Comparison of ENCODE assay signal across 8 mouse cellular contexts in genomic region chr2:48815039-48815590, GRCm38 (mm10). TPM values are rescaled to one million over a fixed set of nuclear protein-coding genes. Genes with fewer than 3 reads are reported as not detected.
DNase-seq lines count a peak whose midpoint lies in the region; ATAC-seq and TF ChIP-seq lines count a peak whose summit lies in the region.

No protein-coding gene starts in this region.

- H3K4me2 ChIP-seq in midbrain, embryonic 13.5 days (replicated peaks), result peak overlapping the region; percentile 77

- TF ChIP-seq RAD21 in MEL (IDR thresholded peaks at IDR 0.05; ENCODE audit: low read depth, low read length), result no peak

- 6% methylated on average over 15 of the region's 15 CpGs for WGBS in hindbrain, embryonic 10.5 days
- 2% methylated on average over 15 of the region's 15 CpGs for WGBS in midbrain, embryonic 13.5 days

- H3K27me3 ChIP-seq in MEL (ENCODE audit: control insufficient read depth in 1 of 2, insufficient read depth in 2 of 2, low read length in 2 of 2), result no peaks in the 10 kb centered on the region
- no peaks in the 10 kb centered on the region for H3K27me3 ChIP-seq in hindbrain, embryonic 10.5 days (ENCODE audit: insufficient read depth, poor library complexity, severe bottlenecking)
- no peaks in the 10 kb centered on the region for H3K27me3 ChIP-seq in midbrain, embryonic 13.5 days

- peak overlapping the region; percentile 96 to 97 for H3K4me3 ChIP-seq in MEL (ENCODE audit: control insufficient read depth in 1 of 2, insufficient read depth in 1 of 2, low read depth in 2 of 2, low read length in 2 of 2)
- H3K4me3 ChIP-seq in hindbrain, embryonic 10.5 days, result peak overlapping the region; percentile 83
- peak overlapping the region; percentile 89 for H3K4me3 ChIP-seq in midbrain, embryonic 13.5 days (replicated peaks)

- H3K4me1 ChIP-seq in MEL (ENCODE audit: control insufficient read depth in 1 of 2, insufficient read depth in 2 of 2, low read length in 2 of 2), result peaks cover 2 to 5% of the 10 kb centered on the region in 2 experiments; a peak in 3 of 4 replicates
- H3K4me1 ChIP-seq in hindbrain, embryonic 10.5 days (replicated peaks), result peaks cover 28% of the 10 kb centered on the region
- H3K4me1 ChIP-seq in midbrain, embryonic 13.5 days (replicated peaks), result peaks cover 30% of the 10 kb centered on the region

- H3K79me2 ChIP-seq in MEL (ENCODE audit: control insufficient read depth, insufficient read depth, low read length, poor library complexity), result peaks cover 16% of the 10 kb centered on the region

- TF ChIP-seq POLR2A in MEL (IDR thresholded peaks at IDR 0.05; ENCODE audit: control insufficient read depth in 1 of 2, insufficient read depth in 1 of 2, low read depth in 1 of 2, low read length in 2 of 2, poor library complexity in 1 of 2), result no peak

- H3K9me3 ChIP-seq in MEL (replicated peaks; ENCODE audit: insufficient read depth, low read length), result no peaks in the 10 kb centered on the region
- no peaks in the 10 kb centered on the region for H3K9me3 ChIP-seq in hindbrain, embryonic 10.5 days
- no peaks in the 10 kb centered on the region for H3K9me3 ChIP-seq in midbrain, embryonic 13.5 days

- peaks cover 0 to 16% of the 10 kb centered on the region in 2 experiments; a peak in 2 of 4 replicates for H3K36me3 ChIP-seq in MEL (ENCODE audit: control insufficient read depth in 1 of 2, insufficient read depth in 2 of 2, low read length in 2 of 2)
- no peaks in the 10 kb centered on the region for H3K36me3 ChIP-seq in hindbrain, embryonic 10.5 days
- no peaks in the 10 kb centered on the region for H3K36me3 ChIP-seq in midbrain, embryonic 13.5 days

- no peak for ATAC-seq in midbrain, embryonic 13.5 days

- intact Hi-C loops in gastrocnemius, postnatal 36 days (cut with DNase I), result loop anchor here (5.0 to 10.0 kb wide), 2 partner anchors 260 to 813 kb away; no protein-coding TSS in a partner anchor

- peak; percentile 14 for DNase-seq in kidney, adult 9 months
- no peak for DNase-seq in kidney, adult 8-10 months
- DNase-seq in MEL (ENCODE audit: low read depth, low spot score), result peak; percentile 49
- DNase-seq in hindbrain, embryonic 10.5 days (ENCODE audit: low spot score), result no peak
- DNase-seq in spleen, postnatal 4 days (ENCODE audit: low spot score in 2 of 2), result no peak
- DNase-seq in gastrocnemius, postnatal 36 days, result no peak
- DNase-seq in cerebellum, postnatal 36 days, result no peak

- TF ChIP-seq EP300 in MEL (IDR thresholded peaks at IDR 0.05; ENCODE audit: low read depth in 1 of 2, low read length in 2 of 2), result no peak

- H3K9ac ChIP-seq in MEL (ENCODE audit: control insufficient read depth, low read depth, low read length, poor library complexity, severe bottlenecking), result peak overlapping the region; percentile 86
- peak overlapping the region; percentile 92 for H3K9ac ChIP-seq in midbrain, embryonic 13.5 days (replicated peaks)

- TF ChIP-seq CTCF in MEL (IDR thresholded peaks at IDR 0.05 in 2 of 3, conservative IDR thresholded peaks at IDR 0.05 in 1 of 3; ENCODE audit: control insufficient read depth in 1 of 3, insufficient read depth in 1 of 3, low read depth in 2 of 3, low read length in 3 of 3, poor library complexity in 1 of 3, severe bottlenecking in 1 of 3), result no peak

- H3K27ac ChIP-seq in MEL (ENCODE audit: control insufficient read depth, low read depth, low read length), result no peak overlapping the region
- H3K27ac ChIP-seq in hindbrain, embryonic 10.5 days, result peak overlapping the region; percentile 97
- peak overlapping the region; percentile 98 for H3K27ac ChIP-seq in midbrain, embryonic 13.5 days

TF ChIP-seq in MEL, 35 proteins besides CTCF, POLR2A, EP300 and RAD21:
- no peak for TF ChIP-seq NELFE (IDR thresholded peaks at IDR 0.05; ENCODE audit: low read depth, low read length)
- TF ChIP-seq HCFC1 (IDR thresholded peaks at IDR 0.05; ENCODE audit: low read depth, low read length), result no peak
- TF ChIP-seq ZKSCAN1 (IDR thresholded peaks at IDR 0.05; ENCODE audit: low read depth, low read length), result no peak
- no peak for TF ChIP-seq MXI1 (IDR thresholded peaks at IDR 0.05; ENCODE audit: low read depth, low read length)
- no peak for TF ChIP-seq USF1 (IDR thresholded peaks at IDR 0.05; ENCODE audit: low read depth, low read length)
- TF ChIP-seq GATA1 (IDR thresholded peaks at IDR 0.05; ENCODE audit: low read depth, low read length), result no peak
- no peak for TF ChIP-seq UBTF (IDR thresholded peaks at IDR 0.05; ENCODE audit: borderline replicate concordance, insufficient read depth, low read depth, low read length)
- no peak for TF ChIP-seq NRF1 (IDR thresholded peaks at IDR 0.05; ENCODE audit: insufficient read depth, low read depth, low read length, poor library complexity, severe bottlenecking)
- TF ChIP-seq MAX (IDR thresholded peaks at IDR 0.05; ENCODE audit: low read length), result no peak

RNA-seq across cellular contexts. Expression of gene Acvr2a, which starts 1.2 kb away (rescaled TPM):
- 1.7 and 2.2 TPM in 2 replicates for total RNA-seq in MEL (2012; rRNA removed)
- polyA plus RNA-seq in MEL (2012; ENCODE audit: insufficient read depth in 1 of 2, insufficient read length in 2 of 2, low read depth in 1 of 2, low replicate concordance in 2 of 2, missing spikeins in 1 of 2), result 1 to 10 TPM in 1 of 2 experiments, not detected in 1; 3.5 TPM
- polyA plus RNA-seq in hindbrain, embryonic 10.5 days (2016; fragmentation: Nextera tagmentation; extraction: Ambion mirVana), result 22.0 and 22.9 TPM in 2 replicates
- 41.2 TPM in 2 replicates for polyA plus RNA-seq in midbrain, embryonic 13.5 days (2015; fragmentation: Nextera tagmentation; extraction: Ambion mirVana)
- 10 to 100 TPM; 17.1 to 18.7 TPM for total RNA-seq in gastrocnemius, postnatal 36 days (2021)

Comparison
In these comparisons a context has a peak if more than half of its experiments do, and no peak if none do; other contexts are left out.
1. DNase-seq: peak in kidney, adult 9 months (single experiment) and MEL (single experiment); none in kidney, adult 8-10 months (0 of 2), hindbrain, embryonic 10.5 days (single experiment), spleen, postnatal 4 days (0 of 2), gastrocnemius, postnatal 36 days (0 of 2) and cerebellum, postnatal 36 days (0 of 2).
2. Peak in every context shown above with its lines, with median percentiles within 50 percentile points of each other: H3K4me3 ChIP-seq.